In the genomic region with DNA sequence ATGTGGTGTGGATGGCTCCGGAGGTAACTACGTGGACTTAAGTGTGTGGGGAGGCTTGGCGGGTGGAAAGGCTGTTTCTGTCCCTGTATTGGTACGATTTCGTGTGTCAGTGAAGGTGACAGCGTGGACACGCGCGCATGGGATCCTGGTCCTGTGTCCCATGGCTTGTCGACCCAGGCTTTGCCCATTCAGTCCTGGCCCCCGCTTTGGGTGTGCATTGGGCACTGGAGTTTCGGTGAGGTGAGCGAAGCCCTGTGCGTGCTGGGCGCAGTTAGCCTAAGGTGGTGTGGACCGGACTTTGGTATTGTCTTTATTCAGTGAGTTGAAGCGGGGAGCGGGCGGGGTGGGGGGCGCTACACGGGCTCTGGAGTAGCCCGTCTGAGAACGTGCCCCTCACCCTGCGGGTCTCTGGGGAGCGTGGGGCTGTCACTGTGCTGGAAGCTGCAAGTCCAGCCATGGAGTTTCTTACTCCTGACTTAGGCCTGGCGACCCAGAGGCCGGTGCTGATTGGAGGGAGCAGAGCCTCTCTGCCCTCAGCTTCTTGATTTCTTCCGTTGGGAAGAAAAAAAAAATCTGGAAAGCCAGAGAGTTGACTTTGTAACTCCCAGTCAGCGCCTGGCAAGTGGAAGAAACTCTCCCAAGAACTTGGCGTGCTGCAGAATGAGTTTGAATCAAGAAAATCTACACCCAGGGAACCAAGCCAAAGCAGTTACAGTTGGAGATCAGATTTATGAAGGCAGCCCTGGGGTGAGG, we compare ENCODE assay signal across 8 mouse cellular contexts. TPM values are rescaled to one million over a fixed set of nuclear protein-coding genes. Genes with fewer than 3 reads are reported as not detected.
DNase-seq lines count a peak whose midpoint lies in the region; ATAC-seq lines count a peak whose summit lies in the region.

No protein-coding gene starts in this region.

- no peak for ATAC-seq in forebrain, embryonic 16.5 days
- ATAC-seq in hindbrain, embryonic 14.5 days (ENCODE audit: low FRiP score) = no peak
- no peak for ATAC-seq in liver, embryonic 12.5 days
- peak; percentile 5; the same call in 1 of the 2 replicates for ATAC-seq in neural tube, embryonic 15.5 days (ENCODE audit: low FRiP score)
- ATAC-seq in activated CD4-positive, CD25-positive, alpha-beta regulatory T cell, adult 4 months = no peak

- WGBS in forebrain, embryonic 16.5 days = 7% methylated on average over 30 of the region's 30 CpGs
- WGBS in hindbrain, embryonic 14.5 days = 5% methylated on average over 30 of the region's 30 CpGs
- WGBS in liver, embryonic 12.5 days (ENCODE audit: insufficient replicate concordance) = 16% methylated on average over 30 of the region's 30 CpGs
- WGBS in neural tube, embryonic 15.5 days = 4% methylated on average over 30 of the region's 30 CpGs

- DNase-seq in urinary bladder, postnatal 14 days (ENCODE audit: low spot score) = peak; percentile 51
- DNase-seq in urinary bladder, postnatal 10 days (ENCODE audit: low spot score) = no peak
- DNase-seq in hindbrain, embryonic 14.5 days (ENCODE audit: low spot score) = no peak
- no peak for DNase-seq in frontal cortex, postnatal 36 days (ENCODE audit: low spot score in 2 of 2)

- peak overlapping the region; percentile 99 for H3K9ac ChIP-seq in forebrain, embryonic 16.5 days (replicated peaks; ENCODE audit: low read depth, low read length)
- H3K9ac ChIP-seq in hindbrain, embryonic 14.5 days = peak overlapping the region; percentile 99
- H3K9ac ChIP-seq in liver, embryonic 12.5 days = peak overlapping the region; percentile 50; the same call in 1 of the 2 replicates
- H3K9ac ChIP-seq in neural tube, embryonic 15.5 days (replicated peaks) = peak overlapping the region; percentile 94

- H3K4me3 ChIP-seq in forebrain, embryonic 16.5 days (replicated peaks; ENCODE audit: low read length) = peak overlapping the region; percentile 97
- peak overlapping the region; percentile 90 for H3K4me3 ChIP-seq in hindbrain, embryonic 14.5 days (replicated peaks; ENCODE audit: low read length)
- H3K4me3 ChIP-seq in liver, embryonic 12.5 days = peak overlapping the region; percentile 56
- H3K4me3 ChIP-seq in neural tube, embryonic 15.5 days (replicated peaks) = peak overlapping the region; percentile 88

- peaks cover 45% of the 10 kb centered on the region for H3K4me1 ChIP-seq in forebrain, embryonic 16.5 days (replicated peaks; ENCODE audit: control insufficient read depth, insufficient read depth, low read length)
- H3K4me1 ChIP-seq in hindbrain, embryonic 14.5 days (replicated peaks; ENCODE audit: control insufficient read depth, insufficient read depth, low read length) = peaks cover 47% of the 10 kb centered on the region
- H3K4me1 ChIP-seq in liver, embryonic 12.5 days = peaks cover 14% of the 10 kb centered on the region
- peaks cover 53% of the 10 kb centered on the region for H3K4me1 ChIP-seq in neural tube, embryonic 15.5 days

- peak overlapping the region; percentile 60 for H3K4me2 ChIP-seq in forebrain, embryonic 16.5 days (ENCODE audit: low read length)
- H3K4me2 ChIP-seq in hindbrain, embryonic 14.5 days (replicated peaks) = peak overlapping the region; percentile 93
- H3K4me2 ChIP-seq in liver, embryonic 12.5 days = peak overlapping the region; percentile 75
- peak overlapping the region; percentile 84 for H3K4me2 ChIP-seq in neural tube, embryonic 15.5 days

- H3K9me3 ChIP-seq in forebrain, embryonic 16.5 days (ENCODE audit: control insufficient read depth, low read length) = no peaks in the 10 kb centered on the region
- H3K9me3 ChIP-seq in hindbrain, embryonic 14.5 days (ENCODE audit: control insufficient read depth, low read length) = no peaks in the 10 kb centered on the region
- H3K9me3 ChIP-seq in liver, embryonic 12.5 days (replicated peaks) = no peaks in the 10 kb centered on the region
- H3K9me3 ChIP-seq in neural tube, embryonic 15.5 days (replicated peaks) = no peaks in the 10 kb centered on the region

- no peaks in the 10 kb centered on the region for H3K36me3 ChIP-seq in forebrain, embryonic 16.5 days (ENCODE audit: control insufficient read depth, insufficient read depth)
- no peaks in the 10 kb centered on the region for H3K36me3 ChIP-seq in hindbrain, embryonic 14.5 days (replicated peaks; ENCODE audit: control insufficient read depth, insufficient read depth)
- no peaks in the 10 kb centered on the region for H3K36me3 ChIP-seq in liver, embryonic 12.5 days
- H3K36me3 ChIP-seq in neural tube, embryonic 15.5 days = no peaks in the 10 kb centered on the region

- no peaks in the 10 kb centered on the region for H3K27me3 ChIP-seq in forebrain, embryonic 16.5 days (replicated peaks; ENCODE audit: control insufficient read depth, insufficient read depth, low read length)
- no peaks in the 10 kb centered on the region for H3K27me3 ChIP-seq in hindbrain, embryonic 14.5 days (ENCODE audit: control insufficient read depth, insufficient read depth, low read length)
- peaks cover 52% of the 10 kb centered on the region for H3K27me3 ChIP-seq in liver, embryonic 12.5 days (replicated peaks)
- H3K27me3 ChIP-seq in neural tube, embryonic 15.5 days (replicated peaks) = no peaks in the 10 kb centered on the region

- no peak overlapping the region for H3K27ac ChIP-seq in forebrain, embryonic 16.5 days (ENCODE audit: low read length)
- peak overlapping the region; percentile 88 for H3K27ac ChIP-seq in hindbrain, embryonic 14.5 days
- no peak overlapping the region for H3K27ac ChIP-seq in liver, embryonic 12.5 days
- peak overlapping the region; percentile 87 for H3K27ac ChIP-seq in neural tube, embryonic 15.5 days (replicated peaks)

RNA-seq across cellular contexts. Expression of gene Afap1, which starts 1.4 kb away (rescaled TPM):
- 64.1 and 64.7 TPM in 2 replicates for polyA plus RNA-seq in forebrain, embryonic 16.5 days (2015; fragmentation: Nextera tagmentation; extraction: Ambion mirVana)
- polyA plus RNA-seq in hindbrain, embryonic 14.5 days (2014; fragmentation: Nextera tagmentation; extraction: Ambion mirVana) = 70.8 and 72.3 TPM in 2 replicates
- polyA plus RNA-seq in liver, embryonic 12.5 days (2016; fragmentation: Nextera tagmentation; extraction: Ambion mirVana) = 2.6 and 2.7 TPM in 2 replicates
- 50.8 and 57.0 TPM in 2 replicates for polyA plus RNA-seq in neural tube, embryonic 15.5 days (2015; fragmentation: Nextera tagmentation; extraction: Ambion mirVana)
- 1 to 10 TPM; 3.7 to 6.6 TPM for polyA plus RNA-seq in activated CD4-positive, CD25-positive, alpha-beta regulatory T cell, adult 4 months (2017; shearing (Covaris generic))

Comparison
In these comparisons a context has a peak if more than half of its experiments do, and no peak if none do; other contexts are left out.
1. H3K27ac ChIP-seq: peak in hindbrain, embryonic 14.5 days (single experiment) and neural tube, embryonic 15.5 days (single experiment); none in forebrain, embryonic 16.5 days (single experiment) and liver, embryonic 12.5 days (single experiment).
2. Peak in every context shown above with its lines, with median percentiles within 50 percentile points of each other: H3K4me2 ChIP-seq, H3K4me3 ChIP-seq and H3K9ac ChIP-seq.